Mouse (Mus musculus) MEL (cell line): Measurements from ENCODE around the gene Ung. TPM values are rescaled to one million over a fixed set of nuclear protein-coding genes. Genes with fewer than 3 reads are reported as not detected.
A peak's percentile ranks its signal among the peaks of the same experiment; 100 is the strongest.

Source experiments
- DNase-seq: peaks from one replicate; pipeline ENCODE4 v3.0.0; 2011; ENCODE audit warnings: low read depth, low spot score
- H3K27ac ChIP-seq: 2 replicates; pipeline ENCODE4 v1.5.1; 2012; ENCODE audit warnings: low read depth, mild to moderate bottlenecking, control low read depth, low read length, moderate library complexity; ENCODE audit not compliant: control insufficient read depth
- H3K27me3 ChIP-seq, 2 experiments: fragments of 150-350 bp in 1 of 2; sonication (generic) in 1 of 2; 2 replicates each; pipeline ENCODE4 v1.6.1; 2012; ENCODE audit warnings: low read length in 2 of 2, mild to moderate bottlenecking in 2 of 2, improper control_type of control experiment in 1 of 2, moderate library complexity in 1 of 2; ENCODE audit not compliant: insufficient read depth in 2 of 2, control insufficient read depth in 1 of 2
- H3K36me3 ChIP-seq, 2 experiments: 2 replicates each; pipeline ENCODE4 v1.6.1; 2012 to 2014; ENCODE audit warnings: low read length in 2 of 2, improper control_type of control experiment in 1 of 2, inconsistent platforms in 1 of 2, mild to moderate bottlenecking in 1 of 2; ENCODE audit not compliant: insufficient read depth in 2 of 2, control insufficient read depth in 1 of 2
- H3K4me1 ChIP-seq, 2 experiments: fragments of 150-350 bp in 1 of 2; sonication (generic) in 1 of 2; 2 replicates each; pipeline ENCODE4 v1.6.1; 2012; ENCODE audit warnings: low read length in 2 of 2, improper control_type of control experiment in 1 of 2, mild to moderate bottlenecking in 1 of 2; ENCODE audit not compliant: insufficient read depth in 2 of 2, control insufficient read depth in 1 of 2
- H3K4me3 ChIP-seq, 2 experiments: fragments of 150-350 bp in 1 of 2; sonication (generic) in 1 of 2; 2 replicates each; pipeline ENCODE4 v1.5.1; 2012; ENCODE audit warnings: low read depth in 2 of 2, low read length in 2 of 2, mild to moderate bottlenecking in 2 of 2, moderate library complexity in 2 of 2, control low read depth in 1 of 2, improper control_type of control experiment in 1 of 2; ENCODE audit not compliant: control insufficient read depth in 1 of 2, insufficient read depth in 1 of 2
- H3K79me2 ChIP-seq: 2 replicates; pipeline ENCODE4 v1.6.1; 2012; ENCODE audit warnings: mild to moderate bottlenecking, low read length, moderate library complexity; ENCODE audit not compliant: control insufficient read depth, poor library complexity, insufficient read depth
- H3K9ac ChIP-seq: 2 replicates; pipeline ENCODE4 v1.6.1; 2012; ENCODE audit warnings: low read depth, mild to moderate bottlenecking, control low read depth, low read length, moderate library complexity; ENCODE audit not compliant: control insufficient read depth, poor library complexity, severe bottlenecking
- H3K9me3 ChIP-seq: fragments of 150-350 bp; sonication (generic); replicated peaks from 2 replicates; pipeline ENCODE4 v1.6.1; 2012; ENCODE audit warnings: mild to moderate bottlenecking, low read length, improper control_type of control experiment, moderate library complexity; ENCODE audit not compliant: insufficient read depth
- BHLHE40 ChIP-seq: IDR thresholded peaks from 2 replicates; pipeline ENCODE4 v1.6.1; 2012; ENCODE audit warnings: low read depth, mild to moderate bottlenecking, inconsistent platforms, low read length, improper control_type of control experiment, borderline replicate concordance
- CTCF ChIP-seq, 3 experiments: IDR thresholded peaks in 2 of 3; conservative IDR thresholded peaks in 1 of 3; 2 replicates each; pipeline ENCODE4 v1.5.1; 2011 to 2012; ENCODE audit warnings: low read length in 3 of 3, low read depth in 2 of 3, mild to moderate bottlenecking in 2 of 3, improper control_type of control experiment in 1 of 3, inconsistent platforms in 1 of 3, mixed read lengths in 1 of 3, moderate library complexity in 1 of 3; ENCODE audit not compliant: control insufficient read depth in 1 of 3, insufficient read depth in 1 of 3, poor library complexity in 1 of 3, severe bottlenecking in 1 of 3
- MAX ChIP-seq: IDR thresholded peaks from 2 replicates; pipeline ENCODE4 v1.6.1; 2011; ENCODE audit warnings: low read length, improper control_type of control experiment
- MAZ ChIP-seq: IDR thresholded peaks from 2 replicates; pipeline ENCODE4 v1.6.1; 2012; ENCODE audit warnings: low read depth, mild to moderate bottlenecking, inconsistent platforms, low read length, improper control_type of control experiment
- MXI1 ChIP-seq: IDR thresholded peaks from 2 replicates; pipeline ENCODE4 v1.6.1; 2011; ENCODE audit warnings: mild to moderate bottlenecking, low read depth, low read length, improper control_type of control experiment
- MYB ChIP-seq: IDR thresholded peaks from 2 replicates; pipeline ENCODE4 v1.6.1; 2011; ENCODE audit warnings: mild to moderate bottlenecking, low read depth, low read length, improper control_type of control experiment
- MYC ChIP-seq: IDR thresholded peaks from 2 replicates; pipeline ENCODE4 v1.6.1; 2011; ENCODE audit warnings: low read depth, mild to moderate bottlenecking, low read length, improper control_type of control experiment, moderate library complexity
- NELFE ChIP-seq: IDR thresholded peaks from 2 replicates; pipeline ENCODE4 v1.6.1; 2011; ENCODE audit warnings: low read depth, low read length, improper control_type of control experiment
- NRF1 ChIP-seq: IDR thresholded peaks from 2 replicates; pipeline ENCODE4 v1.6.1; 2014; ENCODE audit warnings: low read depth, mild to moderate bottlenecking, inconsistent platforms, low read length, improper control_type of control experiment, moderate library complexity; ENCODE audit not compliant: poor library complexity, insufficient read depth, severe bottlenecking
- POLR2AphosphoS2 ChIP-seq: IDR thresholded peaks from 2 replicates; pipeline ENCODE4 v1.6.1; 2011; ENCODE audit warnings: low read length, improper control_type of control experiment
- TBP ChIP-seq: IDR thresholded peaks from 2 replicates; pipeline ENCODE4 v1.8.0; 2011; ENCODE audit warnings: low read depth, low read length, improper control_type of control experiment
- USF1 ChIP-seq: IDR thresholded peaks from 2 replicates; pipeline ENCODE4 v1.6.1; 2014; ENCODE audit warnings: low read depth, mild to moderate bottlenecking, inconsistent platforms, low read length, improper control_type of control experiment, moderate library complexity
- ZC3H11A ChIP-seq: IDR thresholded peaks from 2 replicates; pipeline ENCODE4 v1.6.1; 2012; ENCODE audit warnings: low read depth, mild to moderate bottlenecking, inconsistent platforms, low read length, improper control_type of control experiment
- ZKSCAN1 ChIP-seq: IDR thresholded peaks from 2 replicates; pipeline ENCODE4 v1.6.1; 2012; ENCODE audit warnings: low read depth, mild to moderate bottlenecking, inconsistent platforms, low read length, improper control_type of control experiment, moderate library complexity
- ZMIZ1 ChIP-seq: IDR thresholded peaks from 2 replicates; pipeline ENCODE4 v1.6.1; 2012; ENCODE audit warnings: low read depth, mild to moderate bottlenecking, inconsistent platforms, low read length, improper control_type of control experiment, moderate library complexity
- polyA plus RNA-seq, 2 experiments: library from polyadenylated mRNA; stranded (reverse) in 1 of 2; unstranded in 1 of 2; fragments of >175 nt in 1 of 2; fragments of >200 nt in 1 of 2; gene quantifications; 2 replicates each; pipeline versions ENCODE4 v1.2.1 to v1.2.4; 2012; ENCODE audit warnings: low replicate concordance in 2 of 2, low read depth in 1 of 2; ENCODE audit not compliant: insufficient read length in 2 of 2, insufficient read depth in 1 of 2, missing spikeins in 1 of 2
- total RNA-seq: library from RNA; depleted of rRNA; stranded (reverse); fragments of 300-350 nt; gene quantifications from 2 replicates; pipeline ENCODE4 v1.2.3, GENCODE M21; 2012

The Ung gene
- total and polyA plus RNA-seq, 3 experiments = 22.1 to 62.2 TPM; not detected in 1

DNA sequence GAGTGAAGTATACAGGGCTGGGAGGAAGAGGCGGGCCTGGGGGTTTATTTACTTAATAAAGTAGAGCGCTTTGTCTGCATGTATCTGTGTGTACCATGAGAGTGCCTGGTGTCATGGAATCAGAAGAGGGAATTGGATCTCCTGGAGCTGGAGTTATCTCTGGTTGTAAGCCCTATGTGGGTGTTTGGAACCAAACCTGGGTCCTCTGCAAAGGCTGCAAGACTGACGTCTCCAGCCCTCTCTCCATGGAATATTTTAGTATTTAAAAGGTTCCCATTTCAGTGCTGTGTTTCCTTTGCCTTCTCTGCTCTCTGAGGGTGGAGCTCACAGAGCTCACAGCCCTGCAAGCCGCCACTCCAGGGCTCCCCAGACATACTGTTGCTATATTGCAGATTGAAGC, 10.4 kb upstream of the Ung start:
- H3K4me1 ChIP-seq = no peaks in the 10 kb centered on the region; a peak in 1 of 4 replicates

DNA sequence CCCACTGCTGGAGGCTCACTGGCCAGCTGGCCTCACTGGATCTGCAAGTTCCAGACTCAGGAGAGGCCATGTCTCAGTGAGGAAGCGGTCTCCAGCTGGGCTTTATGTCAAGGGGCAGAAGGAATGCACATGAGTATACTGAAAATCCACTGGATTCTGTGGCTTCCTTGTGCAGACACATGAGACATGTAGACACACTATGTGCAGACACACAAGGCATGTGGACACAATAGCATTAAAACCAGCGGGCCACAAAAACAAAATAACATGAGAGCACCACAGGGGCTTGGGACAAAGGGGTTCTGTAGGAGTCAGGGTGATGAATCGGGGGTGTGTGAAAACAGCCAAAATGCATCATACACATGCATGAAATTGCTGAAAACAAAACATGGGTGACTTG, 4.2 kb upstream of the Ung start:
- H3K27me3 ChIP-seq = no peaks in the 10 kb centered on the region
- DNase-seq = no peak
- H3K9ac ChIP-seq = no peak overlapping the region
- H3K4me3 ChIP-seq = no peak overlapping the region
- TF ChIP-seq ZC3H11A (no peak), ZKSCAN1 (peak; percentile 86)
- peaks cover 0 to 6% of the 10 kb centered on the region in 2 experiments; a peak in 3 of 4 replicates for H3K36me3 ChIP-seq
- H3K4me1 ChIP-seq = peaks cover 0 to 6% of the 10 kb centered on the region in 2 experiments; a peak in 2 of 4 replicates
- H3K9me3 ChIP-seq = no peaks in the 10 kb centered on the region
- no peak overlapping the region for H3K27ac ChIP-seq
- no peaks in the 10 kb centered on the region; the same call in 1 of the 2 replicates for H3K79me2 ChIP-seq

More for the DNA sequence above, 10.4 kb upstream of the Ung start:
- Histone ChIP-seq H3K27ac (no peak overlapping the region), H3K9me3 (no peaks in the 10 kb centered on the region), H3K27me3 (no peaks in the 10 kb centered on the region), H3K9ac (no peak overlapping the region), H3K4me3 (no peak overlapping the region), H3K79me2 (no peaks in the 10 kb centered on the region), H3K36me3 (peaks cover 0 to 2% of the 10 kb centered on the region in 2 experiments; a peak in 2 of 4 replicates)
- DNase-seq = no peak
- TF ChIP-seq NELFE = no peak
- TF ChIP-seq TBP = no peak
- TF ChIP-seq POLR2AphosphoS2 = no peak
- no peak for TF ChIP-seq ZMIZ1
- no peak for TF ChIP-seq MAZ
- no peak for TF ChIP-seq USF1
- no peak for TF ChIP-seq MXI1
- TF ChIP-seq CTCF (IDR thresholded peaks at IDR 0.05 in 2 of 3, conservative IDR thresholded peaks at IDR 0.05 in 1 of 3; ENCODE audit: control insufficient read depth in 1 of 3, insufficient read depth in 1 of 3, low read depth in 2 of 3, low read length in 3 of 3, poor library complexity in 1 of 3, severe bottlenecking in 1 of 3) = no peak
- no peak for TF ChIP-seq MAX
- TF ChIP-seq MYC = no peak
- TF ChIP-seq NRF1 = no peak
- TF ChIP-seq BHLHE40 = no peak
- no peak for TF ChIP-seq MYB
